Mouse (Mus musculus): ENCODE measurements around the gene Zbtb20.
A peak's percentile ranks its signal among the peaks of the same experiment; 100 is the strongest.

Zbtb20 gene

DNA sequence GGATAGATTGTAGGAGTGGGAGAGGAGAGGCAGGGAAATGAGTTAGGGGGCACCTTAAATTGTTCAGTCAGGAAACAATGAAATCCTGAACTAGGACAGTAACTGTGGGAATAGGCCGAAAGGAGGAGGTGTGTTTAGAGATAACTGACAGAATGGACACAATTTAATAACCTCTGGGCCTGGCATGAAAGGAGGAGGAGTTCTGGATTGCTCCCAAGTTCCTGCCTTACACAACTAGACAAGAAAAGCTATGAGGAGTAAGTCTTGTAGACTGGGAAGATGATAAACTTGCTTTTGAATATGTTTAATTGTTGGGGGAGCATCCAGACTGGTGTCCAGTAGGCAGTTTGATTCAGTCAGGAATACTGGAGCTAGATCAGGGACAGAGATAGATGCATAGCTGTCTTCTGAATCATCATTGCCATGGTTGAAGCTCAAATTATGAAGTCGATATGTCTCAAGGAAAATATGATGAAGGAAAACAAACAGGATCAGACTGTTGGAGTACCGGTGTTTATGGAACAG, 494.9 kb downstream of the Zbtb20 start:
- DNase-seq, result no peak

DNA sequence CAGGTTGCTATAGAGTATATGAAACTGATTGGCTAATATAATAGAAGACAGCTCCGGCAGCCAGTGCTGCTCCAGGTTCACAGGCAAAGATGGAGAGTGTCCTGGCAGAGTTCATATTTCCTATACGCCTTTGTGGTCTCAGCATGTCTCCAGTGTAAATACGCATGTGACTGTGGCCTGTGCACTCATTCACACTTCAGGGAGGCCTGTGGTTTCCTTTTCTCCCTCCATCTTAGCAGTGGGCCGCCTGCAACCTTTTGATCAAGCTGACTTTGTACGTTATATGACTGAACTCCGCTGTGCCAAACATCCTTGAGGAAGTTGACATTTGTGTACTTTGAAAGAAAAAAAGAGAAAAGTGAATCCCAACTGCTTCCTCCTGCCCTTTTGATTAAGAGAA, 501.1 kb downstream of the Zbtb20 start:
- no peak for DNase-seq

DNA sequence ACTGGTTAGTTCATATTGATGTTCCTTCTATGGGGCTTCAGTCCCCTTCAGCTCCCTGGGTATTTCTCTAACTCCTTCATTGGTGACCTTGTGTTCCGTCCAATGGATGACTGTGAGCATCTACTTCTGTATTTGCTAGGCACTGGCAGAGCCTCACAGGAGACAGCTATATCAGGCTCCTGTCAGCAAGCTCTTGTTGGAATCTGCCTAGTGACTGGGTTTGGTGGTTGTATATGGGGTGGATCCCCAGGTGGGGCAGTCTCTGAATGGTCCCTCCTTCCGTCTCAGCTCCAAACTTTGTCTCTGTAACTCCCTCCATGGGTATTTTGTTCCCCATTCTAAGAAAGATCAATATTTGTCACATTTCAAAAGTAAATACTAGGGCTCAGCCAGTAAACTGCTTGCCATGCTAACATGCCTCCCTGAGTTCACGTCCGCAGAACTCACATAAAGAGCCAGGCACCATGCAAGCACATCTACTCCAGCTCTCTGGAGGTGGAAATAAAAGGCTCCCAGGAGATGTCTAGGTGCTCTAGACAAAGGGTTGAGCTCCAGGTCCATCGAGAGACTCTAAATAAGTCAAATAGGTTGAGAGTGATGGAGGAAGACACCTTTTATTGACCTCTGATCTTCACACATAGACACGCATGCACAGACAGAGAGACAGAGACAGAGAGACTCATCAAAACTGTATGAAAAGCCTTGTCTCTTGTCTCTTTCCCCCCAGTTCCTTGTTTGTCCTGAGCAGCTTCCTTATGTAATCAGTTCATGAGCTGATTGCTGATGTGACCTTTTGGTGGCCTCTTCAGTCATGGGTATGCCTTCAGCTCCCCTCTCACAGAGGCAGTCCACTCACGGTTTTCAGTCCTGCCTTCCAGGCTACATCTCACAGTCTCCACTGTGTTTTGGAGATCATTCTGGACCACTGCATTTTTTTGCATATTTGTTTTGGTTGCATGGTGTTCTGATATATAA, 504.0 kb downstream of the Zbtb20 start:
- no peak for DNase-seq

DNA sequence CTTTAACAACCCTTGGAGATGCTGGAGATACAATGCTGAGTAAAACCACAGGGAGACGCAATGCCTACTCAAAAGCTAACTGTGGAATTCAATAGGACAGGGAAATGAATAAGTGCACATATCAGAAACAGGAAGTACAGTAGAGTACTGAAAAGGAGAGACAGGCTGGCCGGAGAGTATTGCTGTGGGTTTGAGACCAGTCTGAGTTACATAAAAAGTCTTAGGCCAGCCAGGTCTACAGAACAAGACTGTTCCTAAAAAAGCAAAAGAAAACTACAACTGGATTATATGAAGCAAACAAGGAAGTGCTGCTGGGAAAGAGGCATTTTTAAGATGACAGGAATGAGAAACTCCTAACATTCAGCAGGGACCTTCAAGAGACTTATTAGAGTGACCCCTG, 505.5 kb downstream of the Zbtb20 start:
- DNase-seq, result no peak

DNA sequence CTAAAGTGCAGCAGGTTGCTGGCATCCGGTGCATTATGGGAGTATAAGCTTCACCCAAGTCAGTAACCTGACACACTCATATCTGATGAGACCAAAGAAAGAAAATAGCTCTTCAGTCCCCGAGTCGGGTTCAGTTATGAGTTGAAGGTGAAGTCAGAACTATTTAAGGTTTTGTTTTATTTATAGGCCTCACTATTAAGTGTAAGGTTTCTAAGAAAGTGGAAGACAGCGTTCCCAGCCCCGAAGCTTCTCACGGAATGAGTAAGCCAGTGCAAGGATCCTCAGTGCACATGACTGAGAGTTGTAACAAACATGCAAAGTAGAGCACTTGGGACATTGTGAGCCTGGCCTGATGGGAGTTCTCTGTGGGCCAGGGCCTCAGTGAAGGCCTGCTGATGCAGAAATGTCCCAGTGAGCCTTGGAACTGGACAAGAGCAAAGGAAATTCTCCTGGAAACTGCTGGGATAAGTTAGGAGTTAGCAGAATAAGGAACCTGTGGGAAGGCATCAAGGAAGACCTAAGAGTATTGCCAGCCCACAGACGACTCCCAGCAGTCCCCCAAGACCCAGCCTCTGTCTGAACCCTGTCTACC, 507.6 kb downstream of the Zbtb20 start:
- no peak for DNase-seq

DNA sequence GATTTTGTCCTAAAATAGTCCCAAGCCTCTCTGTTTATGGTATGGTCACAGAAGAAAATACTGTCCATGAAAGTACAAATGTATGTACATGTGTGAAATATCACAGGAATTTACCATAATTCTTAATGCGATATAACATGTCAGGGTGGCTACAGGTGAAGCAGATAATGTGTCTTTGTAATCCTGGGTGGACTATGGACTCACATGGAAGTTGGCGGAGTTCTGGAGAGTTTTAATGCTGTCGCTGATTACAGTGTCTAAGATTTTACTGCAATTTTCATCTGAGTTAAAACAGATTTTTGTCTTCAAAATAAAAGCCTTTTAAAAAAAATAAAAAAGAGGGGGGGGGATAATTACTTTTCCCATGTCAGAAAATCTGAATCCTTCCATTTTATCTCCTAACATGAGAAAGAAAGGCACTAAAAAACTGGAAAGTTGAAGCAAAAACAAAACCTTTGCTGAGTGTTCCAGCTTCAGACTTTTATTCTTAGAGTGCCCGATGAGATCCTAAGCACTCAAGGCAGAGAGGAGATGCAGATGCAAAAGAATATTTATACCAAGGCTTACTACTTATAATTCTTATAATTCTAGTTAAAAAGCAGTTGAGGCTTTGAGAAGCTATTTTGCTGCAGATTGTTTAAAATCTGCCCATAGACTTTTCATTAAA, 509.4 kb downstream of the Zbtb20 start:
- DNase-seq, result no peak

DNA sequence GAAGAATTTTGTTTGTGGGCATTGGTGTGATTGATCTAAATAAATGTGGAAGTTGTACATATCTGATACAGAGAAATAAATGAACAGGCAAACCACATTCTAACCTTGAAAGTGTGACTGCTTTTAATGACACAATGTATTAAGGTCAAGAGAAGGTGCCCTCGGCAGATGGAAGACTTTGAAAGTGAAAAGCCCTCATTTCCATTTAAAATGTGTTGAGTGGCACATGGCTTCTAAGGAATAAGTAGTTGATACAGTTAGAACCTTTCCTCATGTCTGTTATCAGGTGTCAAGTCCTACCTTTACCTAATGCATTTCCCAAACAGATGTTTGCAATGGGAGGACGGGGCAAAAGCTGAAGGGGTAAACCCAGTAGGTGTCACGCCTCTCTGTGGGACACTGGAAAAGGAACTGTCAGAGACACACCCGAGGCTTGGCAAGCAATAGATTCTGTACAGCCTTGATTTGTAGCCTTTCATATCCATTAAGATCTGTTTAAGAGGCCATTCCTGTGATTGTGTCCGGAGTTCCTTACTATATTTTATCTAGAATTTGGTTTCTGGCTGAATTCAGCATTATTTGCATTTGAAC, 510.0 kb downstream of the Zbtb20 start:
- no peak for DNase-seq

DNA sequence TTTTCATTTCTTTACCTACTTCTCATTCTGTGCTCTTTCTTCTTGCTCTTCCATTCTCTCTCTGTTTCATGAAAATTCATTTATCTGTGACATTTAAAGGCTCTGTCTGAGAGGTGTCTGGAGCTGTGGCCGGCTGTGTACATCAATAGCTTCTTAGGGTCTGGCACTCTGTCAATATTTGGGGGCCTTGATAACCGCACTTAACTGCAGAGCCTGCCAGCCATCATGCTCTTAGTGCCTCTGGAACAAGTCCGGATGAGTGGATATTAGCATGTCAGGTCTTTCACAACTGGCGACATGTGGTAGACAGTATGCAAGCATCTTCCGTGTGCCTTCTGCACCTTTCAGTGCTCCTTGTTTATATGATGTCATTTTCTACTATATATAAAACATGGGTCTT, 510.7 kb downstream of the Zbtb20 start:
- DNase-seq, result no peak

DNA sequence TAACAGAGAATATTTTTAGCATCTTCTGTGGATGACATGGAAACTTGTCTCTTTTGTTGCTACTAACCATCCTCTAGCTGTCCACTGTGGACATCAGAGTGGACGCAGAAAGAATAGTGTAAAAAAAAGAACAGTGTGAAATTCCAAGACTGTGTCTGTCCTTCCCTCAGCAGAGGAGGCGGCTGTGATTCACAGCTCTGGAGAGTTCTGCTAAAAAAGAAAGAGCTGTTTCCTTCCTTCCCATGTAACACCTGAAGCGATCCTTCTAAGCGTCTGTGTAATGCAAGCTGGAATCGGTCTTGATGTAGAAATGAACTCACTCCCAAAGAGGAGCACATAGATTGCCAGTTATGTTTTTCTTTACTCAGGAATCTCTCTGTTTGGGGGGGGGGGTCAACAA, 512.7 kb downstream of the Zbtb20 start:
- no peak for DNase-seq

DNA sequence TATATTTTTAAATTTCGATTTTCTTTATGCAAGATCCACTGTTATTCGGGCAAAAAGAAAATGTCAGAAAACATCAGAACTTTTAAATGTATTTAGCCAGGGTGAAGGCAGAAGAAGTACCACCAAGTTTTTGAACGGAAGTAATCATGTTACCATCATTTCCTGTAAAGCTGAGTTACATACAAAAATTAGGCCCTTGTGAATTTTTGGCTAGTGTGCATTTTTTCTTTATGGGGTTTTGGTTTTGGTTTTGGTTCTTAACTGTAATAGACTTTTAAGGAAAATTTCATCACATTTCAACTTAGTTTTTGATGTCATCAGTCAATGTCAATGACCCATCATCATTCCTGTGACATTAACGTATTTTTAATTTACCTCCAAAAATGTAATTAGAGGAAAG, 514.7 kb downstream of the Zbtb20 start:
- DNase-seq, result no peak

DNA sequence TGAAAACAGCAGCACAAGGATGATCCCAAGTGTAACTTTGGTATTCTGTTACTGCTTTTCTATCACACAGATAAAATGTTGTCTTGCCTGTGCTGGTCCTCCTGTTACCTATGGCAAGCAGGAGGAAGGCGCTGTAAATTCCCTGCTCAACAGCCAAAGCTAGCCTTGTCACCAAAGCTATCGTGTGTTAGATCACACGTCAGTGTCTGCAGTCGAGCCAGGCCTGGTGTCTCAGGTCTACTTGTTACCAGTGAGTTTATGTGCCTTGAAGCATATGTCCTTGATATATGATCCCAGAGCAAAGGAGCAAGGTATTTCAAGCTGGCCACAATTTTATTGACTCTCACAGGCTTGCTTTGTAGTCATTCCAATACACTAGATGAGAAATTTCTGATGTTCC, 517.7 kb downstream of the Zbtb20 start:
- no peak for DNase-seq

DNA sequence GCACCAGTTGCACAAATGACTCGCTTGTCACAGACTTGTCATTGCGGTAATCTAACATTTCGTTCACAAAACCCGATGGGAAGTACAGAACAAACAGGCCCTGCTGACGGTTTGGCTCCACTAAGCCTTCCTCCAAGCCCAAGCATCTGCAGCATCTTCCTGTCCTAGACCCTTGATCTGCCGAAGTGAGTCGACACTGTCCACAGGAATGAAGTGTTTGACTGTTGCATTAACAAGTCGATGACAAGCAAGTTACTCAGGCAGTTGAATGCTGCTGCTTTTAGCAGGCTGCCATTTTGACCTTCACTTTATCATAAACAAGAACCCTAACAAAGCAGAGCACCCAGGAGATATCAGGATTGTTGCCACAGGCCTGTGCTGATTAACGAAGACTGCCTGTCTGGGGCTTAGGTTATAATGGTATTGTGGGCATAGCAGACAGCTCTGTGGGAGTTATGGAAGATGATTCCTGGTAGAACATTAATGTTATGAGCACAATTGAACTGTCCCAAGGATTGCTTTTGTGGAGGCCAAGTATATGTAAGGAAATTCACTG, 518.4 kb downstream of the Zbtb20 start:
- DNase-seq, result no peak

DNA sequence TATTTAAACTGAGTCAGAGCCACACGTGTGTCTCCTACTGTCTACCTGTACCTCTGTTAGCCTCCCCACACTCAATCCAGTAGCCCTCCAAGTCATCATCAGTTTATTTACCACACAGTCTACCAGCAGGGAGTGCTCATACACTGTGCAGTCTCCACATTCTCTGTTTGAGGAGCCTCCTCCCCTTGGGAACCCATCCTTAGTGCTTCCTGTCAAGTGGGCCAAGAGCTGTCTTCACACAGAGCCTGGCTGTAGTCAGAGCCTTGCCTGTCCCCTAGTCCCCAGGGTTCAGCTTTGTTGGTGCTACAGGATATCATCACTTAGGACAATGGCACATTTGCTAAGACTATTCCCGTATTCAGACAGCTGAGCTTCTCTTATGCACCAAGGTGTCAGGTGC, 519.1 kb downstream of the Zbtb20 start:
- DNase-seq, result peak; percentile 41

DNA sequence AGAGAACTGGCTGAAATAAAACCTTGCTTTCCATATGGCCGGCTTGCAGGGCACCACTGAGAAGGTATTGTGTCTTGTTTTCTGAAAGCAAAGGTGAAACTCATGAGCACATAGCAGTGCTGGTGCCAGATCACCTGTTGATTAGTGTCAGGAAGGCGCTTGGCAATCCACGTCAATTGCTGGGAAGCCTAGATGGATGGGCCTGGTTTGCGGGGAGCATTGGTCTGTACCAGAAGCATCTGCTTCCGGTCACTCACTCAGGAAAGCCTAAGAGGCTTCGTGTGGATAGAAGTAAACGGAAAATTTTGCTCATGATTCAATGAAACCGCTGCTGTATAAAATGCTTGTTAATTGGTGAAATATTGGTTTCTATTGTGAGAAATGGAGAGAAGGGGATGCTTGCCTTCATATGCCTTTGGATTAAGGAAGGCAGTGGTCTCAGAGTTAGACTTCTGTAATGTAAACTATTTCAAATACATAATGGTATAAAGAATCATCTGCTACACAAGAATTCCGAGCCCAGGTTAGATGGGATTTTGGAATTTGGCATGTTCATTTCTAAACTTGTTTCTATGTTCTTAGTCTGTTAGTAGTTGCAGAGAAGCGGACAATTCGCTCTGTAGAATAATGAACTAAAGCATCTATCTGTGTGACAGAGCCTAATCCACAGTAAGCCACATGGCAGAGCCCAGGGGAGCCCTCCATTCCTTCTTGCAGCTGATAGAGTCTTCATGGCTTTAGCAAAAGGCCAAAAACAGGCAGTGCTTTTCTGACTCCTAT, 521.4 kb downstream of the Zbtb20 start:
- DNase-seq, result no peak

DNA sequence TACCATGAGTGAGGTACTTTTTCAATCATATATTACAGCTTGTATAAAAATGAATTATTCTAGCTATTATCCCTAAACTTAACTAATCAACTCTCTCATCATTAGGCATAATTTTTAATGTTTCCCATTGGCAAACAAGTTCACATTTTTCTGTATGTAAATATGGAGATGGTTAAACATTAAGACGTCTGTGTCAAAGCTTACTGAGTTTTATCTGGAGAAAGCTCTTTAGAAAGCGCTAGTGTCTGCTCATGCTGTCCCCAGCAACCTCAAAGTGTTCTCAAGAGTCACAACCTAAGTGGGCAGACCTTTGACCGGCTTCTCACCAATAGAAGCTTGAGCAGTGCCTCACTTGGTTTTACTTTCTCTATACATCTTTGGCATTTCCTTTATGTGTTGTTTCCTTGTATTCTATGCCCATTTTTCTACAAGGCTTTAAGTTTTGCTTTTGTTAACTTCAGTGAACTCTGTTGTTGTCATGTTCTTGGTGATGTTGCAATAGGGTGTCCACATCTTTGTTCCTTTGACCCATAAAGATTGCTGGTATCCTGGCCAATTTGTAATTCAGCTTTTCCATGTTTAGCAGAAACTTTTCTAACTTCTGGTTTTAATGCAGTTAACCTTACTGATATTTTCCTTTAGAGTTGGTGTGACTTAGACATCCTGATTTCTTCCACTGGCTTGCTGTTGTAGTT, 522.1 kb downstream of the Zbtb20 start:
- no peak for DNase-seq

DNA sequence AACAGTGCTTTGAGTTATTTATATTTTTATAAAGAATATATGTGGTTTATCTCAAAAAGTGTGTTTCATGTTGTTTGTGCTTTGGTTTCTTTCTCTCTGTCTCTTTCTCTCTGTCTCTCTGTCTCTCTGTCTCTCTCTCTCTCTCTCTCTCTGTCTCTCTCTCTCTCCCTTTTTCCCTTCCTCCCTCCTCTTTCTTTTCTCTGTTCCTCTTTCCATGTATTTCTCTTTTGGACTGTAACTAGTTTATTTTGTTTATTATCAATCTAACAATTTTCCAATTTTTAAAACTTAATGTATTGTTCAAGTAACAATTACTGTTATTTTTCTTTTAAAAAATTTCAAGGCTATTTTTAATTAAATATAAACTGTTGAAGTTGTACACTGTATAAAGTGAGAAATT, 523.7 kb downstream of the Zbtb20 start:
- no peak for DNase-seq

DNA sequence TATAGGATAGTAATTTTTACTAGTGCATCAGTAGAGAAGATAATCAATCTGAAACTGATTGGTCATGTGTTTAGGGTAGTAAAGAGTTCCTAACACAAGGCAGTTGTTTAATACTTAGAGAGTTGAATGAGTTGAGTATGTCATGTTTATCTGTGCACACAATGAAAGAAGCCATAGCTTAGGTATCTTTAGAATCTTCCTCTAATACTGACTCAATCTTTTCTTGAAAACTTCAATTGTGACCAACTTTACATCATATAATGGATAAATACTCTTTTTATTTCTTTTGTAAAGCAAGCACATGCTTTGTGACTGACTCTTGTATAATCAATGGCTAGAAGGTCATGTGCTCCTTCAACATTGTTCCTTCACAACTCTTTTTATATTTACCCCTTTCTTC, 524.4 kb downstream of the Zbtb20 start:
- no peak for DNase-seq

DNA sequence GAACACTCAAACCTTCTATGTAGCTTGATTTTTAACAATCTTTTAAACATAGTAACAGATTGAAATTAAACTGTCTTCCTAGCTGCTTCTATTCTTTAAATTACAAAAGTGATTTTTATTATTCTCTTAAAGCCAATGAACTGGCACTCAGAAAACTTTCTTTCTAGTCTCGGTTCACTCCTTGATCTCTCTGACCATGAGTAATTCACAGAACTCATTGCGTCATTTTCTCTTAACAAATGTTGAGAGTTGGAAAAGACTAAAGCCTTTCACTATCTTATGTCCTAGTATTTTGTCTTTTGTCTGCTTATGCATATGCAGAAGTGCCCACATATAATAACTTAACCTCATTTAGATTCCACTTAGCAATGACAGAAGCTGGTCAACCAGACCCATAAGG, 525.3 kb downstream of the Zbtb20 start:
- no peak for DNase-seq

DNA sequence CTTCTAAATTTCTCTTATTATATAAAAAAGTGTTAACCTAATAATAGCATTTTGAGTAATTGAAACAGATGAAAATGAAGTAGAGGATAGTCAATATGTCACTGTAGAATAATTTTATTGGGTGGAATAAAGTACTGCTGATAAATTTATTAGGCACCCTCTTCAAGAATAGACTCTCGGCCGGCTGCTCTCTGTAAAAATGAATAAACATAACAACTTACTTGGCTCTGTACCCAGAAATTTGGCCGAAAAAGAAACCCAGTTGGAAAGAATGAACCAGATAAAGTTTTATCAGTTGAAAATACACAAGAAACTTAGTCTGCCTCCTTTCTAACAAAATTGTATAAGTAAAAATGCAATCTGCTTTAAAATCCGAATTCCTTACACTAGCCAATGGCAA, 527.2 kb downstream of the Zbtb20 start:
- peak; percentile 28 for DNase-seq

DNA sequence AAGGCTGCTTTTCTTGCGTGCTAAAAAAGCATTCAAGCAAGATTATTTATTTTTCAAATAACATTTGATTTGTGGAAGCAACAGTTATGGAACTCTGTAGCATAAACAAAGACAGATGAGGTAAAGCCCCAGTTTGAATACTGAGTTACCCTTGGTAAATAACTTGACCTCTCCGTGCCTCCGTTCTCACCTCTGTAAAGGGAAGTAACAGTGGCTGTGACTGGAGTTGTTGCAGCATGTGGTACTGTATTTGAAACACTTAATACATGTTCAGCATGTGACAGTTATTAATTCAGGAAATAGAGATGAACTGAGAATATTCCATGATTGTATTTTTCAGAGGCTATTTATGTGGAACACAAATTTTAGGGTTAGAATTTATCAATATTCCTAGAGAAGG, 529.4 kb downstream of the Zbtb20 start:
- no peak for DNase-seq

DNA sequence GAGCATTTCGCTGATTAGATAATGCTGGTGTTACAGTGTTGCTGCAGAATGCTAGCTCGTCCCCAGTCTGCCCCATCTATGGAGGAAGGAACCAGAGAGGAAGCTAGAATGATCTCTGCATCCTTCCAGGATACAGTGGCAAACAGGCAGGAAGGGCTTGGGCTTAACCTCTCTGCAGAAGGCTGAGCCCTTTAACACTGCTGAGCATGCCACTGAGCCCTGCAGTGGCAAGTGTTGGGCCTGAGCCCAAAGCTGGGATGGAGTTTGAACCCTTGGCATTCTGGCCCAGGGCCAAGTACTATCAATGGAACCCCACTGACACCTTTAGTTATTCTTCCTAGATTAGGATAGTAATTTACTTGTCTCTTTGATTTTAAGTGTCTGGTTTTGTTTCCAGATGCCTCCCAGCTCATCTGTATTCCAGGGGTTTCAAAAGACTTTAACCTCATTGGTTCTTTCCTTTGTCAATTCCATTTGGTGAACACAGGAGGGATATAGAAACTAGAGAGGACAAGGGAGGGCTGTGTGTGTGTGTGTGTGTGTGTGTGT, 532.0 kb downstream of the Zbtb20 start:
- peak; percentile 81 for DNase-seq

All from kidney, postnatal 14 days (tissue).